Mouse (Mus musculus): ENCODE measurements around the gene Vmn1r219. TPM values are rescaled to one million over a fixed set of nuclear protein-coding genes. Genes with fewer than 3 reads are reported as not detected.
"Not testable (repeated sequence)": the region's sequence is repeated elsewhere in the genome, so short reads cannot be mapped to it uniquely, and the experiment has no call there.

The Vmn1r219 gene
- total and polyA plus RNA-seq, 3 experiments, result 0.16 TPM; not detected in 2

DNA sequence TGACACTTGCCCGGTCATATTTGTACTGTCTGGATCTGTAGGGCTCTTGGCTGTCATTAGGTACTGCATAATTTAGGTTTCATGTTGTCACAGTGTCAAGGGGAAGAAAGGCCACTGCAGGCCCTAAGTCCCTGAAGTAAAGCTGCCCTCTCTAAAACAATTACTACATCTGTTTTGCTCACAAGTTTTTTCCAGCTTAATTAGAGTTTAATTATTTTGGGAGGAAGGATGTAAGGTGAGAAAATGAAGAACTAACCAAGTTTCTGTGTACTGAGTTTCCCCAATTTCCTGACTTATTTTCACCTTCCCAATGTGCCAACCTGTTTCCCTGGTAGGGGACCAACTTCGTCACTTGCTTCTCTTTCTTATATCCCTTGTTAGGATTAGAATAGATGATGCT is 28.8 kb downstream of the Vmn1r219 start, which contains the start of gene Vmn1r220:
Gene Vmn1r220, minus strand, starts transcription at position 101 of the 400 bp plus-strand sequence.
- Histone ChIP-seq H3K36me3 (replicated peaks) (no peaks in the 10 kb centered on the region), H3K4me1 (ENCODE audit: insufficient read depth, low read depth, low read length) (no peaks in the 10 kb centered on the region), H3K27me3 (ENCODE audit: insufficient read depth, low read length) (no peaks in the 10 kb centered on the region), H3K4me3 (ENCODE audit: low read depth, low read length) (no peak within 1 kb of the TSS), H3K9me3 (replicated peaks) (no peaks in the 10 kb centered on the region)
- ATAC-seq (ENCODE audit: extremely low read depth, insufficient number of reproducible peaks, low FRiP score, poor library complexity, severe bottlenecking), result no peak
- no peak for TF ChIP-seq CTCF (IDR thresholded peaks at IDR 0.05; ENCODE audit: low read depth, low read length)
- TF ChIP-seq TAL1 (conservative IDR thresholded peaks at IDR 0.05; ENCODE audit: low read depth, low read length), result no peak
- no peak for TF ChIP-seq GATA1 (IDR thresholded peaks at IDR 0.05; ENCODE audit: borderline replicate concordance, low read length)
- DNase-seq (ENCODE audit: low spot score), result no peak

GRCm38 (mm10) chr13:23203885-23204284 is 44.8 kb downstream of the Vmn1r219 start:
- not testable (repeated sequence) for H3K4me1 ChIP-seq (ENCODE audit: insufficient read depth, low read depth, low read length); ATAC-seq (ENCODE audit: extremely low read depth, insufficient number of reproducible peaks, low FRiP score, poor library complexity, severe bottlenecking); H3K36me3 ChIP-seq (replicated peaks); H3K27me3 ChIP-seq (ENCODE audit: insufficient read depth, low read length); DNase-seq (ENCODE audit: low spot score); H3K4me3 ChIP-seq (ENCODE audit: low read depth, low read length); H3K9me3 ChIP-seq (replicated peaks)

GRCm38 (mm10) chr13:23213827-23214226 is 54.7 kb downstream of the Vmn1r219 start, which contains the start of gene Vmn1r221:
TSS of gene Vmn1r221 (plus strand) at chr13:23214127.
- not testable (repeated sequence) for H3K9me3 ChIP-seq (replicated peaks); H3K27me3 ChIP-seq (ENCODE audit: insufficient read depth, low read length); H3K4me3 ChIP-seq (ENCODE audit: low read depth, low read length); ATAC-seq (ENCODE audit: extremely low read depth, insufficient number of reproducible peaks, low FRiP score, poor library complexity, severe bottlenecking); H3K36me3 ChIP-seq (replicated peaks); H3K4me1 ChIP-seq (ENCODE audit: insufficient read depth, low read depth, low read length); DNase-seq (ENCODE audit: low spot score)

Other genes starting within 250 kb of the Vmn1r219 start
- gene Vmn1r213, start 151.7 kb upstream of the Vmn1r219 start, total RNA-seq (2014; fragmentation: Nextera tagmentation), result not detected in 2 replicates
- gene Vmn1r213, start 151.7 kb upstream of the Vmn1r219 start, total RNA-seq (2017), result 0.12 and 0.33 TPM in 2 replicates
- not detected in 2 replicates for gene Vmn1r213, start 151.7 kb upstream of the Vmn1r219 start, polyA plus RNA-seq (2012)
- not detected in 2 replicates for gene Vmn1r214, start 128.9 kb upstream of the Vmn1r219 start, total RNA-seq (2014; fragmentation: Nextera tagmentation)
- gene Vmn1r214, start 128.9 kb upstream of the Vmn1r219 start, total RNA-seq (2017), result under 0.01 and 0.06 TPM in 2 replicates
- gene Vmn1r214, start 128.9 kb upstream of the Vmn1r219 start, polyA plus RNA-seq (2012), result not detected in 2 replicates
- not detected in 2 replicates for gene Vmn1r215, start 91.3 kb upstream of the Vmn1r219 start, total RNA-seq (2014; fragmentation: Nextera tagmentation)
- 0.12 and 0.38 TPM in 2 replicates for gene Vmn1r215, start 91.3 kb upstream of the Vmn1r219 start, total RNA-seq (2017)
- gene Vmn1r215, start 91.3 kb upstream of the Vmn1r219 start, polyA plus RNA-seq (2012), result not detected in 2 replicates
- not detected in 2 replicates for gene Vmn1r217, start 41.1 kb upstream of the Vmn1r219 start, total RNA-seq (2014; fragmentation: Nextera tagmentation)
- gene Vmn1r217, start 41.1 kb upstream of the Vmn1r219 start, total RNA-seq (2017), result 0.06 and 0.11 TPM in 2 replicates
- gene Vmn1r217, start 41.1 kb upstream of the Vmn1r219 start, polyA plus RNA-seq (2012), result not detected in 2 replicates
- not detected in 2 replicates for gene Vmn1r218, start 26.2 kb upstream of the Vmn1r219 start, total RNA-seq (2014; fragmentation: Nextera tagmentation)
- 0.06 and 0.11 TPM in 2 replicates for gene Vmn1r218, start 26.2 kb upstream of the Vmn1r219 start, total RNA-seq (2017)
- not detected in 2 replicates for gene Vmn1r218, start 26.2 kb upstream of the Vmn1r219 start, polyA plus RNA-seq (2012)
- not detected in 2 replicates for gene Vmn1r220, start 28.7 kb downstream of the Vmn1r219 start, total RNA-seq (2014; fragmentation: Nextera tagmentation)
- gene Vmn1r220, start 28.7 kb downstream of the Vmn1r219 start, total RNA-seq (2017), result 0.06 and 0.16 TPM in 2 replicates
- not detected in 2 replicates for gene Vmn1r220, start 28.7 kb downstream of the Vmn1r219 start, polyA plus RNA-seq (2012)
- gene Vmn1r221, start 54.8 kb downstream of the Vmn1r219 start, total RNA-seq (2014; fragmentation: Nextera tagmentation), result not detected in 2 replicates
- 0.16 and 0.35 TPM in 2 replicates for gene Vmn1r221, start 54.8 kb downstream of the Vmn1r219 start, total RNA-seq (2017)
- not detected in 2 replicates for gene Vmn1r221, start 54.8 kb downstream of the Vmn1r219 start, polyA plus RNA-seq (2012)
- gene Vmn1r222, start 76.6 kb downstream of the Vmn1r219 start, total RNA-seq (2014; fragmentation: Nextera tagmentation), result not detected in 2 replicates
- gene Vmn1r222, start 76.6 kb downstream of the Vmn1r219 start, total RNA-seq (2017), result not detected in 2 replicates
- gene Vmn1r222, start 76.6 kb downstream of the Vmn1r219 start, polyA plus RNA-seq (2012), result not detected in 2 replicates
- not detected in 2 replicates for gene Vmn1r223, start 87.8 kb downstream of the Vmn1r219 start, total RNA-seq (2014; fragmentation: Nextera tagmentation)
- gene Vmn1r223, start 87.8 kb downstream of the Vmn1r219 start, total RNA-seq (2017), result 0.06 and 0.22 TPM in 2 replicates
- gene Vmn1r223, start 87.8 kb downstream of the Vmn1r219 start, polyA plus RNA-seq (2012), result not detected in 2 replicates
- gene Zfp322a, start 209.9 kb downstream of the Vmn1r219 start, total RNA-seq (2014; fragmentation: Nextera tagmentation), result 51.4 and 53.7 TPM in 2 replicates
- 83.0 and 110 TPM in 2 replicates for gene Zfp322a, start 209.9 kb downstream of the Vmn1r219 start, total RNA-seq (2017)
- gene Zfp322a, start 209.9 kb downstream of the Vmn1r219 start, polyA plus RNA-seq (2012), result 1.2 and 1.4 TPM in 2 replicates

All from G1E (cell line).